Mouse (Mus musculus) embryonic facial prominence, embryonic 13.5 days (tissue): ENCODE measurements at regions not wholly inside any gene's neighbourhood (a gene's known extent, or its start where the extent isn't known, plus 50 kb on each side); places are given as distances from the start of the nearest gene placed in this dataset.

Experiments
- ATAC-seq: fragments of 200-750 bp; cut with Nextera tagmentation; 2 replicates; pipeline ENCODE4 v1.8.0; 2017; ENCODE audit warnings: low read depth; ENCODE audit not compliant: insufficient number of reproducible peaks, insufficient read depth, low FRiP score, low TSS enrichment
- H3K27ac ChIP-seq: fragments of 300-500 bp; sonication (generic); 2 replicates; pipeline ENCODE4 v1.5.1; 2015; ENCODE audit warnings: moderate library complexity, mild to moderate bottlenecking, inconsistent platforms
- H3K27me3 ChIP-seq: fragments of 300-500 bp; sonication (generic); 2 replicates; pipeline ENCODE4 v1.6.1; 2015; ENCODE audit warnings: mild to moderate bottlenecking, inconsistent platforms
- H3K36me3 ChIP-seq: fragments of 300-500 bp; sonication (generic); 2 replicates; pipeline ENCODE4 v1.6.1; 2015; ENCODE audit warnings: mild to moderate bottlenecking, inconsistent platforms
- H3K4me1 ChIP-seq: fragments of 300-500 bp; sonication (generic); 2 replicates; pipeline ENCODE4 v1.6.1; 2015; ENCODE audit warnings: inconsistent platforms
- H3K4me2 ChIP-seq: fragments of 300-500 bp; sonication (generic); 2 replicates; pipeline ENCODE4 v1.6.1; 2015; ENCODE audit warnings: moderate library complexity, mild to moderate bottlenecking, inconsistent platforms
- H3K4me3 ChIP-seq: fragments of 300-500 bp; sonication (generic); 2 replicates; pipeline ENCODE4 v1.5.1; 2015; ENCODE audit warnings: mild to moderate bottlenecking, inconsistent platforms
- H3K9ac ChIP-seq: fragments of 300-500 bp; sonication (generic); 2 replicates; pipeline ENCODE4 v1.6.1; 2015; ENCODE audit warnings: mild to moderate bottlenecking, inconsistent platforms
- H3K9me3 ChIP-seq: fragments of 300-500 bp; sonication (generic); 2 replicates; pipeline ENCODE4 v1.6.1; 2016; ENCODE audit warnings: inconsistent platforms
- WGBS: fragments of 180-500 bp; shearing (Covaris S2); methylation state at CpG from one replicate; pipeline ENCODE4 v1.1.7; 2015; ENCODE audit warnings: mixed read lengths; 5-methylcytosine and 5-hydroxymethylcytosine counted together

DNA sequence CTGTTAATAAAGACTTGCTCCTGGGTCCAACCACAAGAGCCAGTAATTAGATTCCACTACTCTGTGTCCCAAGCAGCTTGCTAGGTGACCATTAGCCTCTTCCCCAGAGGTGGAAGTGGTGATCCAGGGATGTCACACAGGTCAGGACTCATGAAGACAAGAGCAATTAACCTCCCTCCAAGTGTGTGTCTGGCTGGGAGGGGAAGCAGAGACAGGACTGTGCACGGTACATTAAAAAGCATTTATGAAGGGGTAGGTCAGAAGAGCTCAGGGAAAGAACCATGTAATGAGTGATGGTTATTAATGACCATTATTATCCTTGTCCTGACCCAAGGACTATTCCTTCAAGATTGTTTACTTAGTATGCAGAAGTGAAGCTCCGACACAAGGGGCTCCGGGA, 136.9 kb upstream of the Gm6657 start:
- no peak overlapping the region for H3K9ac ChIP-seq
- no peak overlapping the region for H3K4me3 ChIP-seq
- H3K27ac ChIP-seq: no peak overlapping the region
- H3K36me3 ChIP-seq: no peaks in the 10 kb centered on the region
- H3K9me3 ChIP-seq: no peaks in the 10 kb centered on the region
- H3K4me1 ChIP-seq: no peaks in the 10 kb centered on the region
- WGBS: 69% methylated on average over 3 of the region's 3 CpGs
- H3K4me2 ChIP-seq: no peak overlapping the region
- H3K27me3 ChIP-seq: peaks cover 13% of the 10 kb centered on the region
- ATAC-seq: no peak

GRCm38 (mm10) chr12:78059965-78060364, 134.1 kb upstream of the Gm6657 start:
- H3K9ac ChIP-seq: no peak overlapping the region
- H3K4me2 ChIP-seq: no peak overlapping the region
- no peak overlapping the region for H3K4me3 ChIP-seq
- no peaks in the 10 kb centered on the region for H3K36me3 ChIP-seq
- no peaks in the 10 kb centered on the region for H3K9me3 ChIP-seq
- no peaks in the 10 kb centered on the region for H3K4me1 ChIP-seq
- WGBS: 48% methylated on average over 5 of the region's 5 CpGs
- ATAC-seq: no peak
- peaks cover 9% of the 10 kb centered on the region for H3K27me3 ChIP-seq
- H3K27ac ChIP-seq: no peak overlapping the region

- ATAC-seq: no peak
- Histone ChIP-seq H3K4me2 (no peak overlapping the region), H3K9me3 (no peaks in the 10 kb centered on the region), H3K4me3 (no peak overlapping the region), H3K9ac (no peak overlapping the region), H3K36me3 (no peaks in the 10 kb centered on the region), H3K27ac (no peak overlapping the region), H3K27me3 (no peaks in the 10 kb centered on the region), H3K4me1 (no peaks in the 10 kb centered on the region)
- WGBS: 82% methylated on average over 6 of the region's 6 CpGs
These were observed 128.0 kb upstream of the Gm6657 start for GRCm38 (mm10) chr12:78066024-78066423.

DNA sequence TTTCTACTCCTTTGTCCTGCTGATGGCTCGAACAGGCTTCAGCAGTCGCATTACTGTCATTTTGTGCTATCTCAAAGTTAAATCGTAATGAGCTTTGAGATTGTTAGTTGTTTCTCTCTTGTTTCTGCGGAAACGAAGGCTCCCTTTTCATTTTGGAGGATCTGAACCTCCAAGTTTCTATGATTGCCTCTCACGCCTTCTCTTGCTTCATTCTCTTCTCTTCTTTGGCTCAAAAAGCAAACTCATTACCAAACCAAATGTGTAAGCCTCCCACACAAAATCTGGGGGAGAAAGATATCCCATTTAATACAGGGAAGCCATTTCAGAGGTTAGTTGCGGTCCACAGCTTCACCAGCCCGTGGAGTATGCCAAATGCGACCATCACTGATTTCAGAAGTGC, 121.1 kb upstream of the Gm6657 start:
- Histone ChIP-seq H3K36me3 (no peaks in the 10 kb centered on the region), H3K27ac (no peak overlapping the region), H3K4me2 (no peak overlapping the region), H3K9ac (no peak overlapping the region), H3K9me3 (no peaks in the 10 kb centered on the region), H3K27me3 (no peaks in the 10 kb centered on the region), H3K4me1 (no peaks in the 10 kb centered on the region), H3K4me3 (no peak overlapping the region)
- no peak for ATAC-seq
- 88% methylated on average over 9 of the region's 9 CpGs for WGBS

GRCm38 (mm10) chr12:78074290-78074802, 119.7 kb upstream of the Gm6657 start:
- Histone ChIP-seq H3K9me3 (no peaks in the 10 kb centered on the region), H3K9ac (no peak overlapping the region)

DNA sequence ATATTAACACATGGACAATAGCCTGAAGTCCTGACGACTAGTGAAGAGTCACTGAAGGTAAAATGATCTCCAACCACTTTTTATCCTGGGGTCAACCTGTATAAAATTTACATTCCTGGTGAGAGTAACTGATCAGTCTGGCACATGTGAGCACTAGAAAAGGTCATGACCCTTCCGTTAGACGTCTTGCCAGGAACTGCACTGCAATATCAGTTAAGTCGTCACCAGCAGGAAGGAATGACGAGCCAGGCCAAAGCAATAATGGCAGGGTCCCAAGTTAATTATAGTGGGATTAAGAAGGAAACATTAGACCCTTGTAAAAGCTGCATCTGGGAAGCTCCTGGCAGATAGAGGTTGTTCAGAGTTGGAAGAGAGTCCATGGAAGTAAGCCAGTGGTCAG, 116.8 kb upstream of the Gm6657 start:
- Histone ChIP-seq H3K9me3 (no peaks in the 10 kb centered on the region), H3K4me2 (no peak overlapping the region), H3K4me3 (no peak overlapping the region), H3K36me3 (no peaks in the 10 kb centered on the region), H3K27me3 (no peaks in the 10 kb centered on the region), H3K4me1 (peaks cover under 1% of the 10 kb centered on the region; the same call in 1 of the 2 replicates), H3K27ac (no peak overlapping the region), H3K9ac (no peak overlapping the region)
- WGBS: 18% methylated on average over 5 of the region's 5 CpGs
- no peak for ATAC-seq

More at GRCm38 (mm10) chr12:78074290-78074802, 119.7 kb upstream of the Gm6657 start:
- H3K4me1 ChIP-seq: no peaks in the 10 kb centered on the region
- H3K27me3 ChIP-seq: no peaks in the 10 kb centered on the region
- H3K4me2 ChIP-seq: no peak overlapping the region
- ATAC-seq: no peak
- 88% methylated on average over 8 of the region's 8 CpGs for WGBS
- H3K27ac ChIP-seq: no peak overlapping the region
- H3K36me3 ChIP-seq: no peaks in the 10 kb centered on the region
- H3K4me3 ChIP-seq: no peak overlapping the region

DNA sequence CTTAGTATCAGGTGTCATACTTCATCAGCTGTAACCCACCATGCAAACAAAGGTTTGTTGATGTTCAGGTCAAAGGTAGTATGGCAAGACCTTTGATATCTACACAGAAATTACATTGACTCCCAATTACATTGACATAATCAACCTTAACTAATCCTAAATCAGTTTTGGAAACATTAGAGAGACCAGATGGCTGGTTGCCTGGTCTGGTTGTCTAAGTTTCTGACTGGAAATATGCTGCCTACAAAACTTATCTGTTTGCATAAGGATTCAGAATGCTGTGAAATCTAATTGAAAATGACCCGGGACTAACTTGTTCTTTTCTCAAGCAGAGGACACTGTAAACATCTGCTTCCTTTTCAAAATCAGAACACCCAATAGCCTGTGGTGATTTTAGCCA, 111.9 kb upstream of the Gm6657 start:
- Histone ChIP-seq H3K4me1 (peaks cover 3% of the 10 kb centered on the region; the same call in 1 of the 2 replicates), H3K9me3 (no peaks in the 10 kb centered on the region), H3K4me3 (no peak overlapping the region), H3K9ac (no peak overlapping the region), H3K4me2 (no peak overlapping the region), H3K36me3 (no peaks in the 10 kb centered on the region), H3K27ac (no peak overlapping the region), H3K27me3 (no peaks in the 10 kb centered on the region)
- WGBS: 36% methylated on average over 1 of the region's 1 CpGs
- no peak for ATAC-seq

DNA sequence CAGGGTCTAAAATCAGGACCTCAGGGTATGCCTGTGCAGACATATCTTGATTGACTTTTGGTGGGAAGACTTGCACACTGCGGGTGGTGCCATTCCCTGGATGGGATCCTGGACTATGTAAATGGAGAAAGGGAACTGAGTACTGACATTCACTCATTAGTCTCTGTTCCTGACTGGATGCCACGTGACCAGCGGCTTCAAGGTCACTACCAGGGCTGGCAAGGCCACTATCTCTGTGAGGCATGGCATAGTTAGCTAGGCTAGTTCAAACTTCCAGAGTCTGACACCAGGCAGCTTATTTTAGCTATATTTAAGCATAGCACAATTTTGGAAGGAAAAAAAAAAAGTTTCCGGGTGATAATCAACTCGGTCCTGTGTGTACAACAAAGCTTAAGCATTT, 108.0 kb upstream of the Gm6657 start:
- 91% methylated on average over 5 of the region's 5 CpGs for WGBS
- Histone ChIP-seq H3K36me3 (no peaks in the 10 kb centered on the region), H3K27ac (no peak overlapping the region), H3K27me3 (no peaks in the 10 kb centered on the region), H3K4me1 (peaks cover 7% of the 10 kb centered on the region; the same call in 1 of the 2 replicates), H3K9me3 (no peaks in the 10 kb centered on the region), H3K4me2 (no peak overlapping the region), H3K9ac (no peak overlapping the region), H3K4me3 (no peak overlapping the region)
- ATAC-seq: no peak

- Histone ChIP-seq H3K4me3 (no peak overlapping the region), H3K4me2 (no peak overlapping the region), H3K9me3 (no peaks in the 10 kb centered on the region), H3K4me1 (0 out of 2 replicates have a peak, but pooled peaks cover 4% of the 10 kb centered on the region), H3K27me3 (no peaks in the 10 kb centered on the region), H3K9ac (no peak overlapping the region), H3K27ac (no peak overlapping the region), H3K36me3 (no peaks in the 10 kb centered on the region)
- ATAC-seq: no peak
- WGBS: 50% methylated on average over 1 of the region's 1 CpGs
These were observed 106.1 kb upstream of the Gm6657 start for GRCm38 (mm10) chr12:78087921-78088320.

- Histone ChIP-seq H3K27ac (no peak overlapping the region), H3K4me1 (peaks cover 15% of the 10 kb centered on the region; the same call in 1 of the 2 replicates), H3K36me3 (no peaks in the 10 kb centered on the region), H3K9ac (no peak overlapping the region), H3K9me3 (no peaks in the 10 kb centered on the region), H3K4me2 (no peak overlapping the region), H3K27me3 (no peaks in the 10 kb centered on the region), H3K4me3 (no peak overlapping the region)
- WGBS: 80% methylated on average over 4 of the region's 4 CpGs
- no peak for ATAC-seq
These were observed 99.6 kb upstream of the Gm6657 start for GRCm38 (mm10) chr12:78094471-78094870.

DNA sequence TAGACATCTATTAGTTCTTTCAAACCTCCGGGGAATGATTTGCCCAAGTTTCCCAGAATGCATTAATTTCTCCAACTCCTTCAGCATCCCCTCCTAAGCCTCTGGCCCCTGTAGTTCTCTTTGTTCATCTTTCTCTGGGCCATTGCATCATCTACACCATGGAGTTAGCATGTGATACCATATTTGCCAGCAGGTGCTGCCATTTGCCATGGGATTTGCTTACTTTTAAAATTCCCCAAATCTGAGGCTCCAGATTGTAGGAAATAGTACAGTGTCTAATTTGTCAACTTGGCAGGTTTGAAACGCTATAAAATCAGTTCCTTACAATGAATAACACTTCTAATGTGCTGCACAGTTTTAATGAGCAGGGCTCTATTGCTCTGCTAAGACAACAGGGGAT, 98.7 kb upstream of the Gm6657 start:
- no peaks in the 10 kb centered on the region for H3K27me3 ChIP-seq
- no peaks in the 10 kb centered on the region for H3K9me3 ChIP-seq
- WGBS: 73% methylated on average over 2 of the region's 2 CpGs
- H3K27ac ChIP-seq: no peak overlapping the region
- no peaks in the 10 kb centered on the region for H3K36me3 ChIP-seq
- no peak overlapping the region for H3K4me2 ChIP-seq
- H3K9ac ChIP-seq: no peak overlapping the region
- no peak for ATAC-seq
- H3K4me3 ChIP-seq: no peak overlapping the region
- peaks cover 11% of the 10 kb centered on the region; the same call in 1 of the 2 replicates for H3K4me1 ChIP-seq

DNA sequence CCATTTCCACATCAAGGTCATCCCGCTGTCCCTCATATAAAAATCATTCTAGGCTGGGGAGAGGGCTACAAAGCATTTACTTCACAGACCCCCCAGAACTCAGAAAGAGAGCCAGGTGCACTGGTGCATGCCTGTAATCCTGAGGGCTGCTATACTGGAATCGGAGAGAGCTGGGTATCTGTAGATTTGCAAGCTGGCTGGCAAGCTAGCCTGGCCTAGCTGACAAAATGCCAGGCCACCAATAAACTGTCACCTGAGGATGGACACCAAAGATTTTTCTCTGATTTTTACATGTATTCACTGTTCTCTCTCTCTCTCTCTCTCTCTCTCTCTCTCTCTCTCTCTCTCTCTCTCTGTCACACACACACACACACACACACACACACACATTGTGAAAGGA, 98.1 kb upstream of the Gm6657 start:
- Histone ChIP-seq H3K27me3 (no peaks in the 10 kb centered on the region), H3K4me1 (peaks cover 11% of the 10 kb centered on the region; the same call in 1 of the 2 replicates), H3K9ac (no peak overlapping the region), H3K27ac (no peak overlapping the region), H3K4me3 (no peak overlapping the region), H3K4me2 (no peak overlapping the region), H3K9me3 (no peaks in the 10 kb centered on the region), H3K36me3 (no peaks in the 10 kb centered on the region)
- WGBS: 89% methylated on average over 2 of the region's 2 CpGs
- no peak for ATAC-seq
